Mouse (Mus musculus) stomach, postnatal 0 days (tissue): ENCODE data around the gene Alpi. TPM values are rescaled to one million over a fixed set of nuclear protein-coding genes. Genes with fewer than 3 reads are reported as not detected.

Experiments
- ATAC-seq: fragments of 200-750 bp; cut with Nextera tagmentation; 2 replicates; pipeline ENCODE4 v1.8.0; 2017; ENCODE audit not compliant: low FRiP score, low TSS enrichment
- DNase-seq: peaks from one replicate; pipeline ENCODE4 v3.0.0-alpha.2; 2016; ENCODE audit warnings: low spot score
- H3K27ac ChIP-seq: fragments of 300-500 bp; sonication (generic); replicated peaks from 2 replicates; pipeline ENCODE4 v1.5.1; 2014; ENCODE audit warnings: mild to moderate bottlenecking, control low read depth
- H3K27me3 ChIP-seq: fragments of 300-500 bp; sonication (generic); 2 replicates; pipeline ENCODE4 v1.6.1; 2014; ENCODE audit warnings: low read length; ENCODE audit not compliant: control insufficient read depth, insufficient read depth
- H3K36me3 ChIP-seq: fragments of 300-500 bp; sonication (generic); 2 replicates; pipeline ENCODE4 v1.6.1; 2014; ENCODE audit warnings: low read length, mixed read lengths; ENCODE audit not compliant: control insufficient read depth, insufficient read depth
- H3K4me1 ChIP-seq: fragments of 300-500 bp; sonication (generic); replicated peaks from 2 replicates; pipeline ENCODE4 v1.6.1; 2014; ENCODE audit warnings: antibody characterized with exemption; ENCODE audit not compliant: control insufficient read depth, insufficient read depth
- H3K4me2 ChIP-seq: fragments of 300-500 bp; sonication (generic); replicated peaks from 2 replicates; pipeline ENCODE4 v1.6.1; 2014; ENCODE audit warnings: low read depth, mild to moderate bottlenecking, control low read depth, moderate library complexity
- H3K4me3 ChIP-seq: fragments of 300-500 bp; sonication (generic); 2 replicates; pipeline ENCODE4 v1.5.1; 2014; ENCODE audit warnings: low read depth, low read length, control low read depth
- H3K9ac ChIP-seq: fragments of 300-500 bp; sonication (generic); 2 replicates; pipeline ENCODE4 v1.6.1; 2014; ENCODE audit warnings: mild to moderate bottlenecking, low read length, control low read depth, mixed read lengths
- H3K9me3 ChIP-seq: fragments of 300-500 bp; sonication (generic); 2 replicates; pipeline ENCODE4 v1.6.1; 2016; ENCODE audit warnings: low read length; ENCODE audit not compliant: control insufficient read depth
- CTCF ChIP-seq: IDR thresholded peaks from 2 replicates; pipeline ENCODE4 v1.5.1; 2016; ENCODE audit warnings: antibody characterized with exemption, low read depth, mild to moderate bottlenecking, moderate library complexity
- EP300 ChIP-seq: optimal IDR thresholded peaks from 2 replicates; pipeline ENCODE3; 2016; ENCODE audit warnings: antibody characterized with exemption
- WGBS: fragments of 180-500 bp; shearing (Covaris S2); extraction: QIAGEN DNeasy Blood & Tissue Kit; methylation state at CpG from one replicate; pipeline ENCODE4 v1.1.7; 2014; 5-methylcytosine and 5-hydroxymethylcytosine counted together
- polyA plus RNA-seq: library from polyadenylated mRNA; unstranded; fragments of >200 nt; fragmentation: Nextera tagmentation; extraction: Ambion mirVana; gene quantifications from 2 replicates; pipeline ENCODE4 v1.2.1, GENCODE M21; 2015

Gene Alpi
- polyA plus RNA-seq, 1 experiment from 2014 or later, result 11.4 TPM

DNA sequence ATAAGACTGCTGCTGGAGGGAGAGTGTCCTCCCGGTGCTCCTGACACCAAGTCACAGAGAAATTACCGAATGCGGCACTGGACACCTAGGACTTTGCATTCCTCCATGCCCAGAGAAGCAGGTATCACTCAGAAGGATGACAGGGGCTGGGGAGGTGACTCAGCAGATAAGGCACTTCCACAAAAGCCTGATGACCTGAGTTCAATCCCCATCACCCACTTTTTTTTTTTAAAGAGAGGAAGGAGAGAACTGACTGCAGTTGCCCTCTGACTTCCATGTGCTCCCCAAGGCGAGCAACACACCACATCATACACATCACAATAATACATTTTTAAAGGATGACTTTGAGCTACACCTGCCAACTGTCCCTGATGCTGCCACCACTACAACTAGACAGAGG, 44.3 kb downstream of the Alpi start:
- Histone ChIP-seq H3K27me3 (no peaks in the 10 kb centered on the region), H3K4me1 (no peaks in the 10 kb centered on the region), H3K36me3 (no peaks in the 10 kb centered on the region), H3K4me2 (no peak overlapping the region), H3K9ac (no peak overlapping the region), H3K9me3 (no peaks in the 10 kb centered on the region), H3K4me3 (no peak overlapping the region), H3K27ac (no peak overlapping the region)
- DNase-seq, result no peak
- ATAC-seq, result no peak
- no peak for TF ChIP-seq CTCF
- no peak for TF ChIP-seq EP300
- WGBS, result 79% methylated on average over 4 of the region's 4 CpGs

DNA sequence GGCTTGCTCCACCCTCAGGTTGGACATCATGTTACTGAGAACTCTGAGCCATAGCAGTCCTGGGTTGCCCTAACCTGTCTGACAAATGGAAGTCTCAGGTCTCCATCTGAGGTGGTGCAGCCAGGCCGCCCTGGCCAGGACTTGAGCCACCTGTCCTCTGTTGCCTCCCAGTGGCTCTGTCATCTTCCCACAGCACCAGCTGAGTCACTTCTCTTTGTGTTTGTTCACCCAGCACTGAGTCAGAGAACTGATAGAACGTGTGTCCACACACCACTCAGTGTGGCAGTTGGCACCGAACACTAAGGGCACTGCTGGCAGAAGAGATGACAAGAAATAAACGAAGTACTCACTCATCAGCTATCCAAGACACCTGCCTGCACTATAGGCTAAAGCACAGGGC, 50.0 kb downstream of the Alpi start:
- ATAC-seq (peak; percentile 74), DNase-seq (peak; percentile 26)
- Histone ChIP-seq H3K4me3 (no peak overlapping the region), H3K36me3 (no peaks in the 10 kb centered on the region), H3K27me3 (no peaks in the 10 kb centered on the region), H3K4me1 (no peaks in the 10 kb centered on the region), H3K27ac (no peak overlapping the region), H3K4me2 (no peak overlapping the region), H3K9me3 (no peaks in the 10 kb centered on the region), H3K9ac (no peak overlapping the region)
- TF ChIP-seq CTCF, result peak; percentile 11; the same call in 1 of the 2 replicates
- TF ChIP-seq EP300, result no peak
- 60% methylated on average over 4 of the region's 4 CpGs for WGBS

DNA sequence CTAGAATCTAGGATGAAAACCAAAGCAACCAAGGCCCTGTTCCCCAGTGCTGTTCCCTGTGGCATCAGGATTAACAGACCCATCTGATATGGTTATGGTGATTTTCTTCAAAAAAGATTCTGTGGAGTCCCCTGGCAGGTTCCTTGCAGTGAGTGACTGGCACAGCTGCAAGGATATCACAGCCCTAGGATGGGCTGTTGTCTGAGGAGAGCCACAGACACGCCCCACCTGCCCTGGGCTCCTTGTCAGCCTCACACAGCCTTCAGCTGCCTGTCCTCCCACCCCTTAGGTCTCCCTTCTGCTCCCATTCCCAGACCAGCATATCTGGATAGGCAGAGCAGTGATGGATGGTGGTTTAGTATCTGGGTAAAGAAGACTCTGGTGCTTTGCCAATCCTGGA, 50.7 kb downstream of the Alpi start:
- Histone ChIP-seq H3K27me3 (no peaks in the 10 kb centered on the region), H3K9ac (no peak overlapping the region), H3K27ac (no peak overlapping the region), H3K4me2 (no peak overlapping the region), H3K4me3 (no peak overlapping the region), H3K36me3 (no peaks in the 10 kb centered on the region), H3K9me3 (no peaks in the 10 kb centered on the region), H3K4me1 (no peaks in the 10 kb centered on the region)
- DNase-seq (no peak), ATAC-seq (no peak)
- 65% methylated on average over 1 of the region's 1 CpGs for WGBS
- TF ChIP-seq EP300, result no peak
- TF ChIP-seq CTCF, result no peak

DNA sequence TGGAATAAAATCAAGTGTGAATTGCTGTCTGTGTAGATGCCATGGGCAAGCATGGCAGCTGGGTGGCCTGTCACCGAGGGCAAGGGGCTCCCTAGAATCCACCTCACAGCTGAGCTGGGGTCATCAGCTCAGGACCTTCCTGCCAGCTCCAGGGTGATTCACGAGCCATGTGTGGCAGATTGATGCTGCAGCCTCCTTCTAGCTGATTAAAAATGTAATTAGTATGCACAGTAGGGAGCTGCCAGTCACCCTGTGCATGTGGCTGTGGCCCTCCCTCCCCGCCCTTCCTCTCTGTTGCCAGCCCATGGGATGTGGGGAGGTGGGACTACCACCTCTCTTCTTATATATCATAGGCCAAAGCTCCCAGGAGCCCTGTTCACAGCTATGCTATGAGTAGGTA, 51.3 kb downstream of the Alpi start:
- H3K9me3 ChIP-seq, result no peaks in the 10 kb centered on the region
- no peak overlapping the region for H3K27ac ChIP-seq
- no peak overlapping the region for H3K9ac ChIP-seq
- ATAC-seq (no peak), DNase-seq (no peak)
- no peak for TF ChIP-seq EP300
- no peak for TF ChIP-seq CTCF
- H3K4me1 ChIP-seq, result no peaks in the 10 kb centered on the region
- no peak overlapping the region for H3K4me2 ChIP-seq
- no peaks in the 10 kb centered on the region for H3K27me3 ChIP-seq
- WGBS, result 76% methylated on average over 3 of the region's 3 CpGs
- no peaks in the 10 kb centered on the region for H3K36me3 ChIP-seq
- no peak overlapping the region for H3K4me3 ChIP-seq

Other genes with a start within 250 kb of the Alpi start
- not detected in 2 replicates for gene Alppl2, start 11.7 kb downstream of the Alpi start, polyA plus RNA-seq
- 0.38 TPM in 1 of 2 replicates, not detected in the other for gene Akp3, start 23.4 kb upstream of the Alpi start, polyA plus RNA-seq
- 2.2 and 2.3 TPM in 2 replicates for gene Ecel1, start 54.9 kb upstream of the Alpi start, polyA plus RNA-seq
- gene Prss56, start 81.7 kb upstream of the Alpi start, polyA plus RNA-seq, result 0.04 TPM in 1 of 2 replicates, not detected in the other
- 0.04 and 0.08 TPM in 2 replicates for gene Chrnd, start 89.0 kb upstream of the Alpi start, polyA plus RNA-seq
- 0.36 and 0.38 TPM in 2 replicates for gene Chrng, start 103.1 kb upstream of the Alpi start, polyA plus RNA-seq
- gene Eif4e2, start 112.3 kb upstream of the Alpi start, polyA plus RNA-seq, result 128 and 135 TPM in 2 replicates
- 0.50 and 0.73 TPM in 2 replicates for gene Efhd1, start 162.8 kb upstream of the Alpi start, polyA plus RNA-seq
- gene Gigyf2, start 225.4 kb upstream of the Alpi start, polyA plus RNA-seq, result 18.7 and 20.8 TPM in 2 replicates